Mouse (Mus musculus): ENCODE measurements at regions not wholly inside any gene's neighbourhood (a gene's known extent, or its start where the extent isn't known, plus 50 kb on each side); places are given as distances from the start of the nearest gene placed in this dataset.
A peak's percentile ranks its signal among the peaks of the same experiment; 100 is the strongest.

DNA sequence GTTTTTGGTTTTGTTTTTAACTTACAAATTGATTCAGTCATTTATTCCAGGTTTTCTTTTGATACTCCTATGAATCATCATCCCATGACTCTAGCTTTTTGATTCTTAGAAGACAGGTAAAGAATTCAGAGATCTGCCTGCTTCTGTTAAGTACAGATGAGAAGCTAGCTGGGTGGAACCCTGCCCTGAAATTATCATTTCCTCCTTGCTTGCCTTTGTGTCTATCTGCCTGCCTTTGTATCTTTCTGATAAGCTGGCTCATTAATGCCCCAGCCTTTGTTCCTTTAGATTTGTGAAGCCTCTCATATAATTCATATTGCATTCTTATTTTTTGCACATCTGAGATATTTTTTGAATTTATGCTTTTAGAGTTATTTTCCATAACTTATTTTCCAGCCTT lies 167.6 kb upstream of the Gm49339 start:
- H3K27me3 ChIP-seq (ENCODE audit: control insufficient read depth, insufficient read depth, low read length, poor library complexity, severe bottlenecking) = no peaks in the 10 kb centered on the region
- no peaks in the 10 kb centered on the region for H3K9me3 ChIP-seq (replicated peaks; ENCODE audit: control insufficient read depth, insufficient read depth, low read length, poor library complexity, severe bottlenecking)
- H3K36me3 ChIP-seq (ENCODE audit: control insufficient read depth, insufficient read depth, low read length, poor library complexity, severe bottlenecking) = no peaks in the 10 kb centered on the region
- no peaks in the 10 kb centered on the region for H3K4me1 ChIP-seq (ENCODE audit: control insufficient read depth, insufficient read depth, low read length)
- H3K9ac ChIP-seq (ENCODE audit: low read depth, poor library complexity, severe bottlenecking) = no peak overlapping the region
- no peak overlapping the region for H3K4me3 ChIP-seq (ENCODE audit: low read depth, low read length)
- no peak overlapping the region for H3K27ac ChIP-seq (ENCODE audit: insufficient read depth, low read length)
- TF ChIP-seq POLR2A (IDR thresholded peaks at IDR 0.05; ENCODE audit: insufficient read depth, low read length) (no peak), EP300 (IDR thresholded peaks at IDR 0.05; ENCODE audit: insufficient read depth, low read depth, low read length) (no peak), CTCF (IDR thresholded peaks at IDR 0.05; ENCODE audit: low read depth, low read length) (no peak)

DNA sequence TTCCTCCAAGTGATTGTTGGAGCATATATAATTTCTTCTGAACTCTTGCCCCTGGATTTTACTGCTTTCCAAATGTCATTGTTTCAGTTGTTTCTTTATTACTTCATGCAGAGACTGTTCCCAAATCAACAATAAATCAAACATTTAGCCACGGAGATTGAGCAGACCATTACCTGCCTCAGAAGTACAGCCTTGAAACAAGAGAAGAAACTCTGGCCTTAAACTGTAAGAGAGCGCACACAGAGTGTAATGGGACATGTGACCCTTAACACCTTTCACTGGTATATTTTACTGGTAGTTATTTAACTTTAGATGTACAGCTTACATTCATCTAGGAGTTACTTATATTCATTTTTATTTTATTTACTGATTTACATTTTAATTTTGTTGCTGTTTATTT lies 160.2 kb upstream of the Gm49339 start:
- H3K27ac ChIP-seq (ENCODE audit: insufficient read depth, low read length) = no peak overlapping the region
- TF ChIP-seq CTCF (IDR thresholded peaks at IDR 0.05; ENCODE audit: low read depth, low read length) (no peak), EP300 (IDR thresholded peaks at IDR 0.05; ENCODE audit: insufficient read depth, low read depth, low read length) (no peak), POLR2A (IDR thresholded peaks at IDR 0.05; ENCODE audit: insufficient read depth, low read length) (no peak)
- no peaks in the 10 kb centered on the region for H3K9me3 ChIP-seq (replicated peaks; ENCODE audit: control insufficient read depth, insufficient read depth, low read length, poor library complexity, severe bottlenecking)
- H3K4me3 ChIP-seq (ENCODE audit: low read depth, low read length) = no peak overlapping the region
- no peak overlapping the region for H3K9ac ChIP-seq (ENCODE audit: low read depth, poor library complexity, severe bottlenecking)
- H3K4me1 ChIP-seq (ENCODE audit: control insufficient read depth, insufficient read depth, low read length) = no peaks in the 10 kb centered on the region
- no peaks in the 10 kb centered on the region for H3K36me3 ChIP-seq (ENCODE audit: control insufficient read depth, insufficient read depth, low read length, poor library complexity, severe bottlenecking)
- no peaks in the 10 kb centered on the region for H3K27me3 ChIP-seq (ENCODE audit: control insufficient read depth, insufficient read depth, low read length, poor library complexity, severe bottlenecking)

GRCm38 (mm10) chr10:51328772-51329171 lies 151.6 kb upstream of the Gm49339 start:
- Histone ChIP-seq H3K4me3 (ENCODE audit: low read depth, low read length) (no peak overlapping the region), H3K4me1 (ENCODE audit: control insufficient read depth, insufficient read depth, low read length) (no peaks in the 10 kb centered on the region), H3K9me3 (replicated peaks; ENCODE audit: control insufficient read depth, insufficient read depth, low read length, poor library complexity, severe bottlenecking) (peaks cover 13% of the 10 kb centered on the region; the same call in 1 of the 2 replicates), H3K36me3 (ENCODE audit: control insufficient read depth, insufficient read depth, low read length, poor library complexity, severe bottlenecking) (no peaks in the 10 kb centered on the region), H3K27me3 (ENCODE audit: control insufficient read depth, insufficient read depth, low read length, poor library complexity, severe bottlenecking) (no peaks in the 10 kb centered on the region), H3K9ac (ENCODE audit: low read depth, poor library complexity, severe bottlenecking) (no peak overlapping the region), H3K27ac (ENCODE audit: insufficient read depth, low read length) (peak overlapping the region; percentile 73)
- TF ChIP-seq CTCF (IDR thresholded peaks at IDR 0.05; ENCODE audit: low read depth, low read length) (no peak), EP300 (IDR thresholded peaks at IDR 0.05; ENCODE audit: insufficient read depth, low read depth, low read length) (no peak), POLR2A (IDR thresholded peaks at IDR 0.05; ENCODE audit: insufficient read depth, low read length) (no peak)

DNA sequence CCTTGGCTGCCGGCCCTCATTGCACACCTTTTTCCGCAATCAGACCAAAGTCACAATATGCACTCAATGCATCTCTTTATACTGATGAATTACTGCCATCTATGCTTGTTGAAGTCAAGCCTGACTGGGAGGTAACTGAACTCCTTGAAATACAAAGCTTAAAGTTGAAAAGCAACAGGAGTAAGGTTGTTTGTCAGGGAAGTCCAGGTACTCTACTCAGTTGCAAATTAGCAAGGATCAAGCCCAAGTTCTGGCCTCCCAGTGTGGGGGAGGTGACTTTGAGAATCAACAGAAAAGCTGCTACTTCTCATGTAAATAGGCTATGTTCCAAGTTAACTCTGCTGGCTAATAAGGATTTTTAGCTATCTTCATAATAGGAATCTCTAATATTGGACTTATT lies 151.0 kb upstream of the Gm49339 start:
- H3K27me3 ChIP-seq (ENCODE audit: control insufficient read depth, insufficient read depth, low read length, poor library complexity, severe bottlenecking) = no peaks in the 10 kb centered on the region
- H3K9me3 ChIP-seq (replicated peaks; ENCODE audit: control insufficient read depth, insufficient read depth, low read length, poor library complexity, severe bottlenecking) = peaks cover 13% of the 10 kb centered on the region; the same call in 1 of the 2 replicates
- H3K4me1 ChIP-seq (ENCODE audit: control insufficient read depth, insufficient read depth, low read length) = no peaks in the 10 kb centered on the region
- no peaks in the 10 kb centered on the region for H3K36me3 ChIP-seq (ENCODE audit: control insufficient read depth, insufficient read depth, low read length, poor library complexity, severe bottlenecking)
- H3K9ac ChIP-seq (ENCODE audit: low read depth, poor library complexity, severe bottlenecking) = no peak overlapping the region
- TF ChIP-seq CTCF (IDR thresholded peaks at IDR 0.05; ENCODE audit: low read depth, low read length) (no peak), POLR2A (IDR thresholded peaks at IDR 0.05; ENCODE audit: insufficient read depth, low read length) (no peak), EP300 (IDR thresholded peaks at IDR 0.05; ENCODE audit: insufficient read depth, low read depth, low read length) (no peak)
- peak overlapping the region; percentile 73; the same call in 1 of the 2 replicates for H3K27ac ChIP-seq (ENCODE audit: insufficient read depth, low read length)
- H3K4me3 ChIP-seq (ENCODE audit: low read depth, low read length) = no peak overlapping the region
